Mouse (Mus musculus): ENCODE results near the gene Wfikkn2. TPM values are rescaled to one million over a fixed set of nuclear protein-coding genes. Genes with fewer than 3 reads are reported as not detected.
"Not testable (repeated sequence)": the region's sequence is repeated elsewhere in the genome, so short reads cannot be mapped to it uniquely, and the experiment has no call there.

The Wfikkn2 gene
- total RNA-seq, 1 experiment, result 0.31 TPM

GRCm38 (mm10) chr11:94272960-94273927 is 27.4 kb upstream of the Wfikkn2 start:
- H3K9ac ChIP-seq (ENCODE audit: insufficient read depth, low read depth, low read length, poor library complexity, severe bottlenecking), result no peak overlapping the region
- no peak for DNase-seq (ENCODE audit: low read depth, low spot score)
- H3K9me3 ChIP-seq (ENCODE audit: control insufficient read depth, insufficient read depth, low read depth, low read length), result no peaks in the 10 kb centered on the region
- H3K27ac ChIP-seq (ENCODE audit: insufficient read depth, low read depth, low read length, poor library complexity, severe bottlenecking), result no peak overlapping the region
- H3K36me3 ChIP-seq (ENCODE audit: control insufficient read depth, insufficient read depth, low read length, poor library complexity, severe bottlenecking), result no peaks in the 10 kb centered on the region
- H3K4me3 ChIP-seq (ENCODE audit: insufficient read depth in 1 of 2, low read depth in 1 of 2, low read length in 2 of 2, poor library complexity in 1 of 2, severe bottlenecking in 1 of 2), result no peak overlapping the region
- no peak for TF ChIP-seq HCFC1 (IDR thresholded peaks at IDR 0.05; ENCODE audit: borderline replicate concordance, insufficient read depth, low read length)
- TF ChIP-seq ZC3H11A (IDR thresholded peaks at IDR 0.05; ENCODE audit: borderline replicate concordance, low read depth, low read length), result no peak
- no peak for TF ChIP-seq CHD2 (IDR thresholded peaks at IDR 0.05; ENCODE audit: low read depth, low read length)
- no peak for TF ChIP-seq ZNF384 (IDR thresholded peaks at IDR 0.05; ENCODE audit: low read depth, low read length)
- TF ChIP-seq MAFK (IDR thresholded peaks at IDR 0.05; ENCODE audit: insufficient read depth, low read depth, low read length), result no peak
- peaks cover 0 to 7% of the 10 kb centered on the region in 2 experiments; a peak in 1 of 4 replicates for H3K4me1 ChIP-seq (ENCODE audit: control insufficient read depth in 2 of 2, insufficient read depth in 2 of 2, low read length in 2 of 2, poor library complexity in 1 of 2)
- in situ Hi-C loops (cut with MboI; ENCODE audit: low sequenced_read_pairs in 2 of 2, unreplicated experiment in 2 of 2), result loop anchor here (10.0 kb wide), 2 partner anchors 138 to 148 kb away; no protein-coding TSS in a partner anchor

DNA sequence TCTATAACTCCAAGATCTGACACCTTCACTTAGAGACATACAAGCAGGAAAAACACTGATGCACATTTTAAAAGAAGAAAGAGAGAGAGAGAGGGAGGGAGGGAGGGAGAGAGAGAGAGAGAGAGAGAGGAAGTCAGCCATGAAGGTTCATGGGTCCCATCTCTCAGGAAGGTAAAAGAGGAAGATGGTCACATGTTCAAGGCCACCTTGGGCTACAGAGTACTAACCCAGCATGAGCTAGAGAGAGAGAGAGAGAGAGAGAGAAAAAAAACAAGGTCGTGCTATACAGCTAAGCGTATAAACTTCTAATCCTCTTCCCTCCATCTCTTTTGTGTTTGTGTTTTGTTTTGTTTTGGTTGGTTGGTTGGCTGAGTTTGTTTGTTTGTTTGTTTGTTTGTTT is 25.2 kb upstream of the Wfikkn2 start:
- Histone ChIP-seq H3K36me3 (ENCODE audit: control insufficient read depth, insufficient read depth, low read length, poor library complexity, severe bottlenecking) (no peaks in the 10 kb centered on the region), H3K9me3 (ENCODE audit: control insufficient read depth, insufficient read depth, low read depth, low read length) (no peaks in the 10 kb centered on the region), H3K27ac (ENCODE audit: insufficient read depth, low read depth, low read length, poor library complexity, severe bottlenecking) (no peak overlapping the region), H3K9ac (ENCODE audit: insufficient read depth, low read depth, low read length, poor library complexity, severe bottlenecking) (no peak overlapping the region), H3K4me3 (ENCODE audit: insufficient read depth in 1 of 2, low read depth in 1 of 2, low read length in 2 of 2, poor library complexity in 1 of 2, severe bottlenecking in 1 of 2) (no peak overlapping the region), H3K4me1 (ENCODE audit: control insufficient read depth in 2 of 2, insufficient read depth in 2 of 2, low read length in 2 of 2, poor library complexity in 1 of 2) (peaks cover 0 to 4% of the 10 kb centered on the region in 2 experiments; a peak in 1 of 4 replicates)
- TF ChIP-seq CHD2 (IDR thresholded peaks at IDR 0.05; ENCODE audit: low read depth, low read length), result no peak
- no peak for TF ChIP-seq MAFK (IDR thresholded peaks at IDR 0.05; ENCODE audit: insufficient read depth, low read depth, low read length)
- TF ChIP-seq ZC3H11A (IDR thresholded peaks at IDR 0.05; ENCODE audit: borderline replicate concordance, low read depth, low read length), result no peak
- no peak for TF ChIP-seq ZNF384 (IDR thresholded peaks at IDR 0.05; ENCODE audit: low read depth, low read length)
- TF ChIP-seq HCFC1 (IDR thresholded peaks at IDR 0.05; ENCODE audit: borderline replicate concordance, insufficient read depth, low read length), result no peak
- in situ Hi-C loops (cut with MboI; ENCODE audit: low sequenced_read_pairs in 2 of 2, unreplicated experiment in 2 of 2), result loop anchor here (10.0 kb wide), 2 partner anchors 136 to 146 kb away; no protein-coding TSS in a partner anchor
- no peak for DNase-seq (ENCODE audit: low read depth, low spot score)

DNA sequence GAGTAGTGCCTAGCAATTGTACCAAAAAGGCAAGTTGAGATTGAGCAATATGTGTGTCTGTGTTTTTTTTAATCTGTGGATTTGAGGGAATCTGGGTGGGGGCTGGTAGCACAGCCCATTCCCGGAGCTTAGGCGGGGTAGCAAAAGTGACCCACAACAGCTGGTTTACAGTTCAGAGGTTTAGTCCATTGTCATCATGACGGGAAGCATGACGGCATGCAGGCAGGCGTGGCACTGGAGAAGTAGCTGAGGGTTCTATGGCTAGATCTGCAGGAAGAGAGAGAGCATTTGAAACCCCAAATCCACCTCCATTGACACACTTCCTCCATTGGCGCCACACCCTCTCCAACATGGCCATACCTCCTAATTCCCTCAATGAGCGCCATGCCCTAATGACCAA is 24.1 kb upstream of the Wfikkn2 start:
- in situ Hi-C loops (cut with MboI; ENCODE audit: low sequenced_read_pairs in 2 of 2, unreplicated experiment in 2 of 2), result loop anchor here (10.0 kb wide), 2 partner anchors 135 to 145 kb away; no protein-coding TSS in a partner anchor
- Histone ChIP-seq H3K4me1 (ENCODE audit: control insufficient read depth in 2 of 2, insufficient read depth in 2 of 2, low read length in 2 of 2, poor library complexity in 1 of 2) (peaks cover 0 to 4% of the 10 kb centered on the region in 2 experiments; a peak in 2 of 4 replicates), H3K9ac (ENCODE audit: insufficient read depth, low read depth, low read length, poor library complexity, severe bottlenecking) (no peak overlapping the region), H3K36me3 (ENCODE audit: control insufficient read depth, insufficient read depth, low read length, poor library complexity, severe bottlenecking) (no peaks in the 10 kb centered on the region), H3K9me3 (ENCODE audit: control insufficient read depth, insufficient read depth, low read depth, low read length) (no peaks in the 10 kb centered on the region), H3K27ac (ENCODE audit: insufficient read depth, low read depth, low read length, poor library complexity, severe bottlenecking) (no peak overlapping the region), H3K4me3 (ENCODE audit: insufficient read depth in 1 of 2, low read depth in 1 of 2, low read length in 2 of 2, poor library complexity in 1 of 2, severe bottlenecking in 1 of 2) (no peak overlapping the region)
- TF ChIP-seq ZC3H11A (IDR thresholded peaks at IDR 0.05; ENCODE audit: borderline replicate concordance, low read depth, low read length) (no peak), CHD2 (IDR thresholded peaks at IDR 0.05; ENCODE audit: low read depth, low read length) (no peak), ZNF384 (IDR thresholded peaks at IDR 0.05; ENCODE audit: low read depth, low read length) (no peak), HCFC1 (IDR thresholded peaks at IDR 0.05; ENCODE audit: borderline replicate concordance, insufficient read depth, low read length) (no peak), MAFK (IDR thresholded peaks at IDR 0.05; ENCODE audit: insufficient read depth, low read depth, low read length) (no peak)
- no peak for DNase-seq (ENCODE audit: low read depth, low spot score)

DNA sequence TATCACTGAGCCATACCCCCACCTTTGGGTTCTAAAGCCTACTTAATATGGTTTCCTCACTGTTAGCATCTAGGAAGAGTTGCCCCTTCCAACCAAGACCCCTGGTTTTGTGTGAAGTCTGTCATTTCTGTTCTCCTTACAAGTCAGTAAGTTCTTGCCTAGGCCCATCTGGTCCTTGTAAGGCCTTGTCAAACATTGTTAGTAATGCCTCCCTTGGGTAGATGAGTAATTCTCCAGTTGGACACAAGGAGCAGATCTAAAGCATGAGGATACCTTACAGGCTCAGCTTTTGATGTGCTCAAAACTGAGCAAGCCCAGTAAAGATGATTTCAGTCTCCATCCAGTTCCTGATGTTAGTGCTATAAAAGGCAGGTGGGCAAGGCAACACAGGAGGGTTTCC is 23.0 kb upstream of the Wfikkn2 start:
- TF ChIP-seq MAFK (IDR thresholded peaks at IDR 0.05; ENCODE audit: insufficient read depth, low read depth, low read length) (no peak), HCFC1 (IDR thresholded peaks at IDR 0.05; ENCODE audit: borderline replicate concordance, insufficient read depth, low read length) (no peak), ZC3H11A (IDR thresholded peaks at IDR 0.05; ENCODE audit: borderline replicate concordance, low read depth, low read length) (no peak), ZNF384 (IDR thresholded peaks at IDR 0.05; ENCODE audit: low read depth, low read length) (no peak), CHD2 (IDR thresholded peaks at IDR 0.05; ENCODE audit: low read depth, low read length) (no peak)
- Histone ChIP-seq H3K36me3 (ENCODE audit: control insufficient read depth, insufficient read depth, low read length, poor library complexity, severe bottlenecking) (no peaks in the 10 kb centered on the region), H3K4me3 (ENCODE audit: insufficient read depth in 1 of 2, low read depth in 1 of 2, low read length in 2 of 2, poor library complexity in 1 of 2, severe bottlenecking in 1 of 2) (no peak overlapping the region), H3K4me1 (ENCODE audit: control insufficient read depth in 2 of 2, insufficient read depth in 2 of 2, low read length in 2 of 2, poor library complexity in 1 of 2) (peaks cover 0 to 5% of the 10 kb centered on the region in 2 experiments; a peak in 2 of 4 replicates), H3K27ac (ENCODE audit: insufficient read depth, low read depth, low read length, poor library complexity, severe bottlenecking) (no peak overlapping the region), H3K9me3 (ENCODE audit: control insufficient read depth, insufficient read depth, low read depth, low read length) (no peaks in the 10 kb centered on the region), H3K9ac (ENCODE audit: insufficient read depth, low read depth, low read length, poor library complexity, severe bottlenecking) (no peak overlapping the region)
- no peak for DNase-seq (ENCODE audit: low read depth, low spot score)
- in situ Hi-C loops (cut with MboI; ENCODE audit: low sequenced_read_pairs in 2 of 2, unreplicated experiment in 2 of 2), result no loop called here

- H3K9ac ChIP-seq (ENCODE audit: insufficient read depth, low read depth, low read length, poor library complexity, severe bottlenecking); in situ Hi-C loops (cut with MboI; ENCODE audit: low sequenced_read_pairs in 2 of 2, unreplicated experiment in 2 of 2); H3K4me3 ChIP-seq (ENCODE audit: insufficient read depth in 1 of 2, low read depth in 1 of 2, low read length in 2 of 2, poor library complexity in 1 of 2, severe bottlenecking in 1 of 2); H3K27ac ChIP-seq (ENCODE audit: insufficient read depth, low read depth, low read length, poor library complexity, severe bottlenecking); H3K4me1 ChIP-seq (ENCODE audit: control insufficient read depth in 2 of 2, insufficient read depth in 2 of 2, low read length in 2 of 2, poor library complexity in 1 of 2); H3K36me3 ChIP-seq (ENCODE audit: control insufficient read depth, insufficient read depth, low read length, poor library complexity, severe bottlenecking); H3K9me3 ChIP-seq (ENCODE audit: control insufficient read depth, insufficient read depth, low read depth, low read length); DNase-seq (ENCODE audit: low read depth, low spot score): not testable (repeated sequence)
Measured at GRCm38 (mm10) chr11:94266155-94266554, 20.4 kb upstream of the Wfikkn2 start.
